Comparison of ENCODE assay signal across 13 mouse cellular contexts in the genomic region with DNA sequence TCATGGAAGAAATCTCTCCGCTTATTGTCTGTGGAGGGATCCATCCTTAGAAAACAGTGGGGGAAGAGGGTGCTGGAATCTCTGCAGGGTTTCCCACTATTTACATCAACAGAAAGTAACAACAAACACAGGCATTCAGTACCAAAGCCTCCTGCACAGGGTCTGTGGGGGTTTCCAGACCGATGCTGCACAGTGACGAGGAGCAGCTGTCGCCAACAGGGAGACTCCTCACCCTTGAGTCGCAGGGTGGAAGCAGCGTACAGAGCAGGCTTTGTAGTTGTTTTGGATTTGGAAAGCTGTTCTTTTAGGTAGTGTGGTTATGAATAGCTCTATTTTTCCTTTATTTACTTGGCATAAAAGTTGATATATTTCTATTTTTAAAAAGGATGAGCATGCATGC. TPM values are rescaled to one million over a fixed set of nuclear protein-coding genes. Genes with fewer than 3 reads are reported as not detected.
"Had no signal": no experiment of that assay in that cellular context is flagged by ENCODE, and none has a peak within 500 bp of the region (broad histone marks: within the 10 kb centered on the region; RNA-seq: fewer than 3 reads in every experiment).

No protein-coding gene starts in this region.

- DNase-seq: kidney, adult 9 months; lung, postnatal 10 days; right cerebral cortex, postnatal 14 days; thymus, adult 2 months; thymus, postnatal 25 days had no signal

- H3K9me3 ChIP-seq: limb, embryonic 15.5 days; liver, embryonic 12.5 days; midbrain, embryonic 15.5 days; stomach, embryonic 15.5 days had no signal

- H3K27ac ChIP-seq: hindbrain, embryonic 14.5 days; limb, embryonic 15.5 days; liver, embryonic 12.5 days; midbrain, embryonic 15.5 days; stomach, embryonic 15.5 days had no signal

- H3K9ac ChIP-seq: hindbrain, embryonic 14.5 days; limb, embryonic 15.5 days; liver, embryonic 12.5 days; midbrain, embryonic 15.5 days; stomach, embryonic 15.5 days had no signal

- H3K36me3 ChIP-seq: limb, embryonic 15.5 days; liver, embryonic 12.5 days; stomach, embryonic 15.5 days had no signal

- H3K4me2 ChIP-seq: hindbrain, embryonic 14.5 days; limb, embryonic 15.5 days; liver, embryonic 12.5 days; midbrain, embryonic 15.5 days; stomach, embryonic 15.5 days had no signal

- H3K4me3 ChIP-seq: limb, embryonic 15.5 days; liver, embryonic 12.5 days; midbrain, embryonic 15.5 days; stomach, embryonic 15.5 days had no signal

- ATAC-seq: intestine, embryonic 16.5 days; liver, embryonic 12.5 days; midbrain, embryonic 15.5 days had no signal

- H3K4me1 ChIP-seq: limb, embryonic 15.5 days; liver, embryonic 12.5 days; stomach, embryonic 15.5 days had no signal

- H3K27me3 ChIP-seq: limb, embryonic 15.5 days; liver, embryonic 12.5 days; midbrain, embryonic 15.5 days; stomach, embryonic 15.5 days had no signal

RNA-seq across cellular contexts. Expression of a gene that starts 16.9 kb away (rescaled TPM):
- polyA plus RNA-seq: limb, embryonic 11.5 days; liver, embryonic 12.5 days; liver, embryonic 16.5 days had no signal
